25 mouse cellular contexts compared by ENCODE assay signal in genomic region chr9:22870661-22871060, GRCm38 (mm10).
DNase-seq lines count a peak whose midpoint lies in the region; ATAC-seq and TF ChIP-seq lines count a peak whose summit lies in the region.
"Had no signal": no experiment of that assay in that cellular context is flagged by ENCODE, and none has a peak within 500 bp of the region (broad histone marks: within the 10 kb centered on the region; RNA-seq: fewer than 3 reads in every experiment).

No protein-coding gene starts in this region.

- peaks cover 58% of the 10 kb centered on the region for H3K4me1 ChIP-seq in limb, embryonic 12.5 days (replicated peaks)
- peaks cover 8% of the 10 kb centered on the region for H3K4me1 ChIP-seq in limb, embryonic 10.5 days
- no peaks in the 10 kb centered on the region; the same call in 1 of the 2 replicates for H3K4me1 ChIP-seq in lung, embryonic 16.5 days (replicated peaks; ENCODE audit: control insufficient read depth, insufficient read depth, low read length)
- no peaks in the 10 kb centered on the region; the same call in 1 of the 2 replicates for H3K4me1 ChIP-seq in hindbrain, embryonic 13.5 days (replicated peaks)
- H3K4me1 ChIP-seq: embryonic facial prominence, embryonic 15.5 days had no signal

- no peak for DNase-seq in limb, embryonic 10.5 days (ENCODE audit: low spot score)
- no peak for DNase-seq in lung, postnatal 25 days (ENCODE audit: low spot score)
- peak; percentile 61 for DNase-seq in brain, embryonic 14.5 days (ENCODE audit: low read depth)
- DNase-seq in kidney, postnatal 25 days, result no peak
- DNase-seq: adrenal gland, postnatal 10 days; adrenal gland, postnatal 36 days; cerebellum, adult 11 months; cerebellum, adult 2 months; cerebellum, adult 9-11 months; cerebellum, postnatal 25 days; gastrocnemius, postnatal 10 days; gastrocnemius, postnatal 36 days; heart, adult 11 months had no signal

- peak overlapping the region; percentile 62 for H3K27ac ChIP-seq in limb, embryonic 12.5 days
- H3K27ac ChIP-seq in limb, embryonic 10.5 days, result no peak overlapping the region
- H3K27ac ChIP-seq in lung, embryonic 16.5 days (ENCODE audit: low read length), result no peak overlapping the region
- no peak overlapping the region for H3K27ac ChIP-seq in hindbrain, embryonic 13.5 days
- H3K27ac ChIP-seq: embryonic facial prominence, embryonic 12.5 days; embryonic facial prominence, embryonic 15.5 days; forebrain, embryonic 15.5 days; hindbrain, embryonic 12.5 days; hindbrain, postnatal 0 days had no signal

- 46% methylated on average over 3 of the region's 3 CpGs for WGBS in limb, embryonic 12.5 days
- 89% methylated on average over 3 of the region's 3 CpGs for WGBS in limb, embryonic 10.5 days
- WGBS in lung, embryonic 16.5 days, result 63% methylated on average over 3 of the region's 3 CpGs
- WGBS in hindbrain, embryonic 13.5 days, result 74% methylated on average over 3 of the region's 3 CpGs

- H3K9ac ChIP-seq in limb, embryonic 12.5 days (replicated peaks), result no peak overlapping the region
- H3K9ac ChIP-seq in lung, embryonic 16.5 days (ENCODE audit: low read length), result no peak overlapping the region
- no peak overlapping the region for H3K9ac ChIP-seq in hindbrain, embryonic 13.5 days
- H3K9ac ChIP-seq: embryonic facial prominence, embryonic 12.5 days; embryonic facial prominence, embryonic 15.5 days; forebrain, embryonic 15.5 days; hindbrain, embryonic 12.5 days had no signal

- no peak overlapping the region for H3K4me2 ChIP-seq in limb, embryonic 12.5 days
- no peak overlapping the region for H3K4me2 ChIP-seq in lung, embryonic 16.5 days (ENCODE audit: low read depth, low read length)
- no peak overlapping the region for H3K4me2 ChIP-seq in hindbrain, embryonic 13.5 days
- H3K4me2 ChIP-seq: embryonic facial prominence, embryonic 12.5 days; embryonic facial prominence, embryonic 15.5 days; forebrain, embryonic 15.5 days; heart, embryonic 11.5 days; hindbrain, embryonic 12.5 days had no signal

- TF ChIP-seq POLR2A in brain, embryonic 14.5 days (IDR thresholded peaks at IDR 0.05; ENCODE audit: borderline replicate concordance, extremely low read depth, insufficient read depth, insufficient read length, poor library complexity, severe bottlenecking), result no peak

- no peaks in the 10 kb centered on the region for H3K36me3 ChIP-seq in limb, embryonic 12.5 days
- no peaks in the 10 kb centered on the region for H3K36me3 ChIP-seq in limb, embryonic 10.5 days
- no peaks in the 10 kb centered on the region for H3K36me3 ChIP-seq in lung, embryonic 16.5 days (ENCODE audit: control insufficient read depth, insufficient read depth, low read length)
- no peaks in the 10 kb centered on the region for H3K36me3 ChIP-seq in hindbrain, embryonic 13.5 days
- H3K36me3 ChIP-seq: embryonic facial prominence, embryonic 12.5 days; embryonic facial prominence, embryonic 15.5 days; forebrain, embryonic 15.5 days; hindbrain, embryonic 12.5 days had no signal

- no peaks in the 10 kb centered on the region for H3K9me3 ChIP-seq in limb, embryonic 12.5 days
- H3K9me3 ChIP-seq in limb, embryonic 10.5 days (replicated peaks), result no peaks in the 10 kb centered on the region
- H3K9me3 ChIP-seq in lung, embryonic 16.5 days (ENCODE audit: control insufficient read depth, low read length), result no peaks in the 10 kb centered on the region
- H3K9me3 ChIP-seq in hindbrain, embryonic 13.5 days, result no peaks in the 10 kb centered on the region
- H3K9me3 ChIP-seq: embryonic facial prominence, embryonic 12.5 days; embryonic facial prominence, embryonic 15.5 days; forebrain, embryonic 15.5 days; hindbrain, embryonic 12.5 days had no signal

- H3K27me3 ChIP-seq in limb, embryonic 12.5 days, result no peaks in the 10 kb centered on the region
- H3K27me3 ChIP-seq in limb, embryonic 10.5 days (ENCODE audit: low read depth, poor library complexity, severe bottlenecking), result no peaks in the 10 kb centered on the region
- H3K27me3 ChIP-seq in lung, embryonic 16.5 days (ENCODE audit: control insufficient read depth, insufficient read depth, low read depth, low read length), result no peaks in the 10 kb centered on the region
- H3K27me3 ChIP-seq in hindbrain, embryonic 13.5 days, result no peaks in the 10 kb centered on the region
- H3K27me3 ChIP-seq: embryonic facial prominence, embryonic 12.5 days; embryonic facial prominence, embryonic 15.5 days; forebrain, embryonic 15.5 days; hindbrain, embryonic 12.5 days; Patski had no signal

- H3K4me3 ChIP-seq in limb, embryonic 12.5 days (replicated peaks), result no peak overlapping the region
- no peak overlapping the region for H3K4me3 ChIP-seq in limb, embryonic 10.5 days
- no peak overlapping the region for H3K4me3 ChIP-seq in lung, embryonic 16.5 days (ENCODE audit: low read length)
- H3K4me3 ChIP-seq in hindbrain, embryonic 13.5 days, result no peak overlapping the region
- H3K4me3 ChIP-seq: embryonic facial prominence, embryonic 12.5 days; embryonic facial prominence, embryonic 15.5 days; forebrain, embryonic 15.5 days; hindbrain, embryonic 12.5 days had no signal

- TF ChIP-seq CTCF in brain, embryonic 14.5 days (IDR thresholded peaks at IDR 0.05; ENCODE audit: borderline replicate concordance, extremely low read depth, insufficient read depth, insufficient read length), result no peak

- ATAC-seq in limb, embryonic 12.5 days (ENCODE audit: insufficient number of reproducible peaks, insufficient read depth, low FRiP score, low TSS enrichment, low read depth), result no peak
- peak; percentile 45; the same call in 1 of the 2 replicates for ATAC-seq in lung, embryonic 16.5 days (ENCODE audit: low read depth)
- no peak for ATAC-seq in hindbrain, embryonic 13.5 days (ENCODE audit: low FRiP score)
- ATAC-seq: CD4-positive, CD25-positive, alpha-beta regulatory T cell, adult 4 months; forebrain, embryonic 15.5 days; hindbrain, postnatal 0 days; inflammation-experienced regulatory T-cells, adult 6 months; Patski had no signal
